Mouse (Mus musculus) cerebellum, postnatal 14 days (tissue): ENCODE data around the gene Rmdn2.

Source experiments
- DNase-seq, 2 experiments: peaks; one replicate each; pipeline ENCODE4 v3.0.0; 2021; ENCODE audit warnings: mixed read lengths in 2 of 2

Rmdn2 gene

DNA sequence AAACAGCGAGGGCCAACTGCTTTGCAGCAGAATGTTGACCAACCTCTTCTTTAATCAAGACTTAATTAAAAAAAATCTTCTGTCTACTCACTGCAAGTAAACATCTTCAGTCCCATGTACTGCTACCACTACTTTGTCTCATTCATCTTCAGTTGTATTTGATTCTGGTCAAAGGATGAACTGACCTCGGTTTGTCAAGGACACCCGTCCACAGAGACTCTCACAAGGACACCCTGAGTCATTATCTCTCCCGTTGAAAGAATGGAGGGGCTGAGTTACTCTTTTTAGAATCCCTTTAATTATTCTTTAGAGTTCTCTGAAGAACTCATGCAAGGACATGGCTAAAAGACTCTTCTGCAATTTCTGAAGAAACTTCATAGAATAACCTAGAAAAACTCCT, at the start of gene Rmdn2:
Rmdn2 (plus strand) TSS at position 319 of the 400 bp plus-strand sequence.
- DNase-seq = no peak

DNA sequence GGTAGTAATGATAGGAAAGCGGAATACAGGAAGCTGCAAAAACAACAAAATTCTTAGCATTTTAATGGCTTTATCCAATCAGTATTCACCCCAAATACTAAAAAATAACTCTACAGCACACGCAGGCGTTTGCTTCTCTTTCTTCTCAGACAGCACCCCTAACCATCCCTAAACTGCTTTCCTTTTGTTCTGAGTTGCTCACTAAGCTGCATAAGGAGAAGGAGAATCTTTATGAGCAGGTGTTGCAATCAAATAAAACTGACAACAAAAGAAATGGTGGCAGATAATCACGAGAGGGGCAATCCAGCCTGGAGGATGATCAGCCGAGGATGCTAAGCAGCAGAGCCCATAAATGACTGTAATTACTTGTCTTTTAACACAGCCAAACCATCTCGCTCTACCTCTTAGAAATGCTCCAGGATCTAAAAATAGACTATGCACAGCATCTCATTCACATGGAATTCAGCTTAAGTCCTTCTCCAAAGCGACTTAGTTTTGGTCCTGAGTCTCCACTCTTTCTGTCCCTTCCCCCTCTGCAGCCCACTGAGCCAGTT, 48.5 kb upstream of the Rmdn2 start:
- no peak for DNase-seq

DNA sequence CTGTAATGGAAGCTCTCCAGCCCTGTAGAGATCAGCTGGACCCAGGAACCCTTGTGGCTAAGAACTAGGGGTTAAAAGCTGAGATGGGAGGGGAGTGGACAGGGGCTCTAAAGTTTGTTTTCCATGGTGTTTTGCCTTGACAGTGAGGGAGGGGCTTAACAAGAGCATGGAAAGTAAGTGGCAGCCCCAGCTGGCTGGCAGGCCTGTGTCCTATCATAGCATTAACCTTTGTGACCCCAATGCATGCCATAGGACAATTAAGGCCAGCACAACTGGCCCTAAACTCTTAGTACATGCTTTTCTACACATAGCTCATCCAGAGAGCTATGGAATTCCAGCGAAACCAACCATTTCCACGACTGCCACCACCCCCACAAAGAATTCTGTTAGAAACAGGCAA, 47.9 kb upstream of the Rmdn2 start:
- no peak for DNase-seq

- DNase-seq = peak; percentile 44 to 48
Observed at GRCm38 (mm10) chr17:79565241-79565961, 46.3 kb upstream of the Rmdn2 start.

DNA sequence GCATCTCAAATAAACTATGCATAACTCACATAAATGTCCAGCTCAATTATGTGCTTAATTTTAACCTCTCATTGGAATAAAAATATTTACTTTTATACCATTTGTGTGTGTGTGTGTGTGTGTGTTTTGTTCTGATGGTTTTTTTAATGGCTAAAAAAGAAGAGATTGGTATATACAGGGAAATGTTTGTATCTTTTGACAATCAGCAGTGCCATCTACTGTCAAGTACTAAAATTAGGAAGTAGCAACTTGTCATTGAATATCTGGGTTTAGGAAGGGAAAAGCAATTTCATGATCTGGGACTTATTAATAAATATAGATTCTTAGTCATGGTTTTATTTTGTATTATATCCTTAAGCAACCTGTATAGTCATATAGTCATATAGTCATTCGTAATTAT, 43.3 kb upstream of the Rmdn2 start:
- peak in 1 of 2 experiments; percentile 22 for DNase-seq

DNA sequence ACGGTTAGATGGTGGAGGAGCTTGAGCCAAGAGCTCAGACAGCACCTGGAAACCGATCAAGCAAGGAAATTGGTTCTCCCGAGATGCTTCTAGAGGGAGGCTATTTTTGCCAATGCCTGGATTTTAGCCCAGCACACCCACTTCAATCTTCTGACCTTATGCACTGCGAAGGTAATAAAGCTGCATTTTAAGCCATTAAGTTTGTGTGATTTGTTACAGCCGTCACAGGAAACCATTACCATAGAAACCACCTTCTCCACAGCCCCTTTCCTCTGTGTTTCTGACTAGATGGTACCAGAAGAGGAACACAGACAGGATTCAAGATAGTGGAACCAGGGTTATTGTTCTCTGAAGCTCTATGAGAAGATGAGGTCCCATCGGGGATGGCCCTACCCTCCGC, 33.3 kb upstream of the Rmdn2 start:
- peak; percentile 17 to 43 for DNase-seq

GRCm38 (mm10) chr17:79580264-79580920, 31.3 kb upstream of the Rmdn2 start:
- peak; percentile 84 to 87 for DNase-seq

GRCm38 (mm10) chr17:79583466-79583865, 28.2 kb upstream of the Rmdn2 start:
- no peak for DNase-seq

GRCm38 (mm10) chr17:79584246-79584800, 27.3 kb upstream of the Rmdn2 start:
- DNase-seq = no peak

DNA sequence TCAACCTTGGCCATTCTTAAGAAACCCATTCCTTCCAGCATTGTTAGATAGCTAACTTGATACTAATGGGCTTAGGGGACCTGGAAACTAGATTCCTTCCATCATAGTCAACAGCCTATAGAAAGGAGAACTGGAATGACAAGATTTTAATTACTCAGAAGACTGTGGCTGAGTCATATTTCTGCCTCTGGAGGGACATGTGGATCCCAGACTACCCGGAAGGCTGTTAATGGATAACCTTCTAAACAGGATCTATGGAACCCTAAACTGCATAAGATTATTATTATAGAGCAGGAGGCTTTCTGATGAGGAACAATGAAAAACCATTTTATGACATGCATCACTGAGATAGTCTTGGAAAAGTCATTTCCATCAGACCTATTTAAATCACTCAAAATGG, 21.8 kb upstream of the Rmdn2 start:
- DNase-seq = no peak

GRCm38 (mm10) chr17:79595996-79596395, 15.7 kb upstream of the Rmdn2 start:
- DNase-seq = no peak

GRCm38 (mm10) chr17:79598151-79598550, 13.5 kb upstream of the Rmdn2 start:
- DNase-seq = no peak

DNA sequence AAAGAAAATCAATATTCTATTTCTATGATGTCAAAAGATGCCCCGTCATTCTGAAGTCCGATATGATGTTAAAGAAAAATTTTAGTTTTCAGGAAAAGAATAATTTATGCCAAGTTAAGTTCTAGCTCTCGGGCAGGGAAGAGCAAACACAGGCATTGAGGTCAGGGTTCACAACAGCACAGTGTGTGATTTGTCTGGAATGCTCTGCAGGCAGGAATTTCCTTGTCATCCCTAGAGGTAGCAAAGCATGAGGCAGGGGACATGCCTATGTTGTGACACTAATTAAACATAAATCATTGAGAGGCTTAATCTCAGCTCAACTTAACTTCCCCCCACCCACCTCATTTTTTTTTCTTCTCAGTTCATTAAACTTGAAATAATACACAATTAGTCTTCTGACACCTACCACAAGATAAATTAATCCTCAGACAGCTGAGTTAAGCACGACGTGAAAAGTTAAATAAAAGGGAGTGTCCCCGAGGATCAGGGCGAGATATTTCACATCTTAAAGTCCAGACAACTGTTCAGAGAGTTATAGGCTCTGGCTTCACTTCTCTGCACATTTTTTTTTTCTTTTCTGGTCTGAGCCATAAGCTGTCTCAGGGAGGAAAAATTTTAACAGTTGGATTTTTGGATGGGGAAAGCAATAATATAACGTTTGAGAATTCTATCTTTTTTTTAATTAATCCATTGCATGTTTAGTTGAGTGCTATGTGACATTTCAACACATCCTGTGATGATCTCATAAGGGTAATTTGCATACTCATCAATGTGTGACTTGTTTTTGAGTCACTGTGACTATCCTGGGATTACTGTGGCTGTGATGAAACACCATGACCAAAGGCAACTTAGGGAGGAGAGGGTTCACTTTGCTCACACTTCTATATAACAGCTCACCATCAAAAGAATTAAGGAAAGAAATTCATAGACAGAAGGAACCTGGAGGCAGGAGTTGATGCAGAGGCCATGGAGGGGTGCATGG, 12.8 kb upstream of the Rmdn2 start:
- no peak for DNase-seq

- no peak for DNase-seq
Observed at GRCm38 (mm10) chr17:79600108-79600507, 11.6 kb upstream of the Rmdn2 start.

DNA sequence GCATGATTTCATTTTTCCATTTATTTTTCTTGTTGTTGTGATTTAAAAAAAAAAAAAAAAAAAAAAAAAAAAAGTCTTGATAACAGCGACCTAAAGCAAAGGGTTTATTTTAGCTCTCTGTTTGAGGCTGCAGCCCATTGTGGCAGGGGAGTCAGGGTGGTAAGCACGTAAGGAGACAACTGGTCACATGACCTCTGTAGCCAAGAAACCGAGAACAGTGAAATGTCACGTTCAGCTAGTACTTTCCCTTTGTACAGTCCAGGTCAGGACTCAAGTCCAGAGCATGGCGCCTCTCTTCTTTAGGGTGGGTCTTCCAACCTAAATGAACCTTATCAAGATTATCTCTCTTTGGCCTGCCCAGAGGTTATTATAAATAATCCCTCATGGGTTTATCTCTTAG, 9.3 kb upstream of the Rmdn2 start:
- DNase-seq = no peak

DNA sequence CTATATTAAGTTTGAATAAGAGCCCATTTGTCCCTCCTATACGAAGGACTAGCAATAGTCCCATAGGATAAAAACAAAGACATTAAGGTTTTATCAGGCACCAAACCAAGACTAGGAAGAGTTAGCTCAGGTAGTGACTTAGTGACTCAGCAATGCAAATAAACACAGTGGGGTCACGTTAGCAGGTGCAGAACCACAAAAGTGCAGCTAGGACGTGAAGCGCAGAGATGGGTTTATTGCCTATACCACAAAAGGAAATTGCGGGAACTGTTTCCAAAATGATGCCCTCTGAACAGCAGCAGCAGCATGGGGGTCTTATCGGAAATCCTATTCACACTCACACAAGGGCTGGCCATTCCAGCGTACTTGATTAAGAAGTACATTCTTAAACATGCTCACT, 8.2 kb upstream of the Rmdn2 start:
- DNase-seq = no peak

- DNase-seq = no peak
Observed at GRCm38 (mm10) chr17:79605794-79606193, 5.9 kb upstream of the Rmdn2 start.

- no peak for DNase-seq
Observed at GRCm38 (mm10) chr17:79609697-79610096, 2.0 kb upstream of the Rmdn2 start.

- no peak for DNase-seq
Observed at GRCm38 (mm10) chr17:79610163-79610755, 1.4 kb upstream of the Rmdn2 start.

DNA sequence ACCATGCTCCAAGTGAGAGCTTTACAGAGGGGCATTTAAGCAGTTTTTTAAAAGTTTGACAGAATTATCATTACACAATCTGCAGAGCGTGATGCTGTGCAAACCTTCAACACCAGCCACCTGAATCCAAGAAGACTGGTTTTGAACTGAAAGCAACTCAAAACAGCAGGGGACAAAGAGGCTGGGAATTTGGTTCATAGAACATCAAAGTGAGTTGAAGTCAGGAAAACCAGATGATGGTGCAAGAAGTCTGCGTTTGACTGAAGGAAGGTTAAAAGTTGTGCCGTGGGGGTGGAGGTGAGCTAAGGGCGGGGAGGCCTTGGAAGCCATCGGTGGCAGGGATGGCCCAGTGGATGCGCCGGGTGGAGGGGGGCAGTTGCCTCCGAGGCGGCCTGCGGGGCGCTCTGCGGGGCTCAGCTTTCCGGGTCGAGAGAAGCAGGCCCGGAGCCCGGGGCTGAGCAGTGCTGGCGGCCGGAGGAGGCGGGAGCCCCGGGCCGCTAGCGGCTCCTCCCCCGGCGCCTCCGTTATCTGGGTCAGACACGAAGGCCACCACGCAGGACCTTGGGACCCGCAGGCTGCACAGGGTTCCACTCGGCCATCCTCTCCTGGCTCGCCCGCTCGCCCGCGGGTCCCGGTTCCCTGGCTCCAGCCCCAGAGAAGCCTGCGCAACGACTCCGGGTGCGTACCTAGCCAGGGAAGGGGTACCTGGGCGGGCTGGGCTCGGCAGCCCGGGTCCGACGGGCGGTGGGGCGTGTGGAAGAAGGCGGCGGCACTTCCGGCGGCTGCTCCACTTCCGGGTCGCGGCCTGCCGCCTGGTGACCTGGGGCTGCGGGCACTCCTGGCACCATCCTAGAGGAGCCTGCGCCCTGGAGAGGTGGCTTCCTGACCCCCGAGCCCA, 3.3 kb downstream of the Rmdn2 start:
- DNase-seq = peak; percentile 83 to 87

DNA sequence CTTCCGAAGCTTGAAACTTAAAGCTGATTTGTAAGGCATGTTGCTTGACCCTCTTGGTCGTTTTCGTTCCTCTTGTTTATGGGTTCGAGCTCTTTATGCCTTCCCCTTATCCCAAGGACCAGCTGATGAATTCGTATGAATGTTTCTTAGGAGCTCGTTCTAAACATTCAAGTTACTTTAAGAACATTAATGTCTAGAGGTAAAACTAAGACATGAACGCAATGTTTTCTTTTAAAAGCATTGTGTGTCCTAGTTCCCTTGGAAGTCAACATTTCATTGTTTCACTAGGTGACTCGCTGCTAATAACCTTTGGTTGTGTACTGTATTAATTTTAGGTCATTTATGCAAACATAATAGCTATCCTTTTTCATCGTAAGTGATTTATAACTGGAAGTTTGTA, 4.2 kb downstream of the Rmdn2 start:
- peak in 1 of 2 experiments; percentile 14 for DNase-seq
